Mouse (Mus musculus) left cerebral cortex, postnatal 4 days (tissue): ENCODE results near the gene 1110002E22Rik. TPM values are rescaled to one million over a fixed set of nuclear protein-coding genes. Genes with fewer than 3 reads are reported as not detected.

ENCODE experiments used
- DNase-seq: peaks from one replicate; pipeline ENCODE4 v3.0.0-alpha.2; 2022
- intact Hi-C: fragments of 180-260 bp; cut with DNase I; formaldehyde crosslinking; loops from one replicate; pipeline ENCODE4 v1.15.1; 2025
- total RNA-seq, 2 experiments: library from RNA; stranded (reverse); gene quantifications; 2 replicates each; pipeline ENCODE4 v1.2.3; 2021

The 1110002E22Rik gene
- total RNA-seq = 1 to 10 TPM; 2.8 to 3.4 TPM

DNA sequence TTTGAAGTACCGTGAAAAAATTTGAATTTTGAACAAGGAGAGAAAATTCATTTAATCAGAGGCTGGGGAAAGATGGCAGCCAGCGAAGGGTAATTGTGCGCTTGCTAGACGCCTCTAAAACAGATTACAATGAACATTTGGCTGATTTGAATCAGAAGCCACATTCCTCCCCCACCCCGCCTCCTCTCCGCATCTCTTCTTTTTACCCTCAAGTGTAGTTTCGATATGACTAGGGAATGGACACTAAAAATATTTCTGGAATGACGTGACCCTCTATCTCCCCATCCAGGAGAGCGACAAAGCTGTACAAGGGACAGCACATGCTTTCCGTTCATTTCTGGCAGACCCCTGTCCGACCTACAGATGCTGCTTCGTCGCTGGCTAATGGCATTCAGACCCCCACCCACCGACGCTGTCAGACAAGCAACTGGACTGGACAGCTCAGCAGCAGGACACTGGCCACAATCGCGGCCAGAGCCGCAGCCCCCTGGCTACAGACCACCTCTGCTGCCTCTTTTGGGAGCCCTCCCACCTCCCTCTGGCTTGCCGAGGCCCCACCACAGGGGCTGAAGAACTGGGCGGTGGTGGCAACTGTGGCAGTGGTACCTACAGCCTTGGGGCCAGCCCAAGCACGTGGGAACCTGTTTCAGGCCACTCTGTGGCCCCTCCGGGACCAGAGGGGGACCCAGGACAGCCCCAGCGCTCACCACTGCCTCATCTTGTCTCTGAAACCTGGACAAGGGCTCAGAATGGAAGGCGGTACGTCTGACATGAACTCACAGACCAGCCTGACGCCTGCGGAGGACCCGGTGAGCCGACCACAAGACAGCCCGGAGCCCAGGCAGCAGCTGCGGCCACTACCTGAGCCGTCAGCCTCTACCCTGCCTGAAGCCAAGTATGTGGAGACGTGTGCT, at the start of gene 1110002E22Rik:
Gene 1110002E22Rik, plus strand, starts transcription at position 321 of the 914 bp plus-strand sequence.
- no peak for DNase-seq
- intact Hi-C loops = no loop called here

DNA sequence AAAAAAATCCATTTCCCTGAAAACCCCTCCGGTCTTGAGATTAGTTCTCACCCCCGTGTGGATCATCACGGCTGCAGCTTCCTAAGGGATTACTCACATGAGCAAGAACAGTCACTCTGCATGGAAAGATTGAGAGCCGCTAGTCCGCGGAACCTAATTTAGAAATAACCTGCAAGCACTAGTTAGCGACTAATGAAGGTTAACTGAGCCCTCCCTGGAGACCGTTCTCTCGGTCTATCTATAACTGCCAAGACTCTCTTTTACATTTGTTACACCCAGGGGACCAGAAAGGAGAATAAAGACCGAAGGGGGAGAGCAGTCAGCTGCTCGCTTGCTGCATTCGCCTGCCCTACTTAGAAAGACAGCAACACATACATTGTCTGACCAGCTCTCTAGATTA, 48.0 kb upstream of the 1110002E22Rik start:
- intact Hi-C loops = no loop called here
- DNase-seq = no peak

DNA sequence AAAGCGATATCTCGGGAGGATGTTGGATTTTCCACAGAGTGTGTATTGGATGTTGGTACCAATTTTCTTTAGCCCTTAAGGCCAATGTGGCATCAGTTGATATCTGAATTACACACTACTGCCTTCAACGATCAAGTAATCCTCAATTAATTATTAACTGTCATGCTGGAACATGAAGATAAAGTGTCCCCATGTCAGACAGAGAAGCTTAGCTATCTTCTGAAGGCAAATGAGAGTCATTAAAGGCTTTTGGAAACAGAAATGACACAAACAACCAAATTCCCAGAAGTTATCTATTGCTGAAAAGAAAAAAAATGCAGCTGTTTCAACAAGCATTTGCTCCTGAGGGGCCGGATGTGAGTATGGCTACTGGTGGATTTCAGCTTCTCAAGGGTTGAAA, 42.8 kb upstream of the 1110002E22Rik start:
- no peak for DNase-seq
- intact Hi-C loops = no loop called here

DNA sequence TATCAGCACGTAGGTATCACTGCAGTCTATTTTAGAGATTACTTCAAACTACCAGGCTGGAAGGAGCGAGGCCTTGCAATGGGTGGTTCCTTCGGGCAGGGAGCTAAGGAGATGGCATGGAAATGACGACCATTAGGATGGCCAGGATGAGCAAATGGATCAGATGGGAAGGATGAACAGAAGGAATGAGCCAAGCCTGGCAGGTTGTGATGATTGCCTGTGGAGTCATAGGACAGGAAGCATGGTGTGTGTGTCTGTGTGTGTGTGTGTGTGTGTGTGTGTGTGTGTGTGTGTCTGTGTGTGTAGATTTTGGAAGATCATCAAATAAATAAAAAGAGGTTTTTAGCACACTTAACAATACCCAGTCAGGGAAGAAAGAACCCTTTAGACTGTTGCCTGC, 42.2 kb upstream of the 1110002E22Rik start:
- no peak for DNase-seq
- intact Hi-C loops = no loop called here

DNA sequence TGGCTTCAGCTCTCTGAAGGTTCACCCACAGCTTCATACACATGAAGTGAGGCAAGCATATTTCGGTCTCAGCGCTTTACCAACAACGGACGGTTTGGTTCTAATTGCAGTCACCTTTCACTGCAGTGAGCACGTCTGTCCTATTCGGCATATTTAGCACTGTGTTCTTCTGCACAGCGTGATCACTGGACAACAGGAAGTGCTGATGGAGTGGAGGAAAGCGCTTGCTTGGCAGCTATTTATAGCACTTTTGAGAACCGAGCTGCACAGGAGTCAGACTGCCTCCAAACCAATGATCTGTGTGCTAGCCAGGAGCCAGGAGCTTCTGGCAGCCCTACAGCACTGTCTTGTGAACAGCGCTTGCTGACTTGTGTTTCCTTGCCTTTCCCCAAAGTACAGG, 38.6 kb upstream of the 1110002E22Rik start:
- intact Hi-C loops = no loop called here
- DNase-seq = peak; percentile 47

DNA sequence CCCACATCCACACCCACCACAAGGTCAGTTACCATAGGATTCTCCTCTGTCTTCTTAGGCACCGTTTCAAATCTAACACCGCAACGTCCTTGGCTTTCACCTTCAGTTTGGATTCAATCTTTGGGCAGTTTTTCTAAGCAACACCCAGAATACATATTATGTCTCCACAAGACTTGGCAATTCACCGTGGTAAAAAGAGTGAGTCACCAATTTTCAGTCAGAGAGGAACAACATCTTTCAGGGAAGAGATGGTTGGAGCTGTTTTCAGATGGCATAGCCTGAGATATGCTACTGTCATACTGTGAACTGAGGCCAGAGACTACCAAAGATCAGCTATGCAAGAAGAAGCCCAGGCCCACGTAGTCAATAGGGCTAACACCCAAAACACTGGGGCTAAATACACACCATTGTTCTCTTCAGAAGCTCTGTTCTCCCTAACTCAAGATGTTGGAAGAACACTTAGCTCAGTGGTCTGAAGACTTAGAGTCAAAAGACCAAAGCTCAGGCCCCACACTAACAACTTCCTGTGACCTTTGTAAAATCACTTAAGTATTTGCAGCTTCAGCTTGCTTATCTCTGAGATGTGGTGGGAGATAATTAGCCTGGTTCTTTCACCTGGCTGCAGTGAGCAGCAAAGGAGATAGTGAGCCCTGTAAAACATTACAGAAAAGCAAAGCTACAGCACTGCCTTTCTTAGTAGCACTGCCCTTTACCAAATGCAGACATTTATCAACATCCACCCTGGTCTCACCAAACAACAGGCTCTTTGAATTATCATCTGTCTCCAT, 37.1 kb upstream of the 1110002E22Rik start:
- DNase-seq = no peak
- intact Hi-C loops = no loop called here

DNA sequence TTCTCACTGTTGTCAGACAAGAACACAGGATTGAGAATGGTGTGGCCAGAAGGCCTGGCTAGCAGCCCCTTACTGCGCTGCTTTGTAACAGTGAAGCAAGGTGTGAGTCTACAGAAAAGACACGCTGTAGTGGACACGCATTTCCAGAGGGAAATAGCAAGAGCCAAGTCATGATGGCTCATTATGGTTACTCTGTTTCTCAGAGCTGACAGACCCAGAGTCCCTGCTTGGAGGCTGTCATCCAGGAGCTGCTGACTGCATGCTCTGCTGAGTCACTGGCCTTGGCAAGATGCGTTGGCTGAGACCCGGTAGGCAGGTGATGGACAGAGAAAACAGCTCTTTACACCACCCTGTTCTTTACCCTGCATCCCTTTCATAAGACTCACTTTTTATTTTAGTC, 35.5 kb upstream of the 1110002E22Rik start:
- intact Hi-C loops = no loop called here
- DNase-seq = peak; percentile 50

DNA sequence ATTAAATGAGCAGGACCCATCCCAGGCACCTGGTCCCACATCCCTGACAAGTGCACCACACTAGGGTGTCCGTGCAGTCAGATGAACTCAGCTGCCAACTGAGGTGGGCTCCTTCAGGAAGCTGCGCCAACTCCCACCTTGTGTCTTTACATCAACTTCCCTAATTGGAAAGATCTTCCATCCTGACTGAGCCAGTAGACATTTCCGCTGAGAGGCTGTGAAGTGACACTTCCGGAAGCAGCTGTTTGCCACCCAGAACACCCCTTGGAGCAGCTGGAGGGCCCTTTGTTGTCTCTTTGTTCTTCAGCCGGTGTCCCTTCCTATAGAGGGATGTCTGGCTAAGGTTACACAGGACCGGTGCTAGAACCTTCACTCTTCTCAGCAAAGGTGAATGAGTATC, 34.3 kb upstream of the 1110002E22Rik start:
- intact Hi-C loops = no loop called here
- DNase-seq = no peak

DNA sequence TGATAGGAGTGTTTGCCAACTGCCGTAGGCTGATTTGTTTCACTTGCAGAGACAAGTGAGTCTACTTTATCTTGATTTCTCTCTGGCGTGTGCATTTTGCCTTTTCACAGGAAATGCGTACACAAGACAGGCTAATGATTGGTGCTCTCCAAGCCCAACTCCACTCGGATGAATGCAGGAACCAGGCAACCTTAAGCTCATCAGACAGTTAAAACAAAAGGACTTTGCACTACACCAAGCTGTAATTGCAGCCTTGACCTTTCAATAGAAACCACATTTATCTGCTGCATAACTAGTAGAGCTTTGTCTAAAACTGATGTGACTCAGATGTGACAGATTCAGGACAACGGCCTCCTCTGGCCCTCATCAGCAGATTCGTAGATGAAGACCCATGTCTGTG, 30.9 kb upstream of the 1110002E22Rik start:
- intact Hi-C loops = no loop called here
- DNase-seq = no peak

DNA sequence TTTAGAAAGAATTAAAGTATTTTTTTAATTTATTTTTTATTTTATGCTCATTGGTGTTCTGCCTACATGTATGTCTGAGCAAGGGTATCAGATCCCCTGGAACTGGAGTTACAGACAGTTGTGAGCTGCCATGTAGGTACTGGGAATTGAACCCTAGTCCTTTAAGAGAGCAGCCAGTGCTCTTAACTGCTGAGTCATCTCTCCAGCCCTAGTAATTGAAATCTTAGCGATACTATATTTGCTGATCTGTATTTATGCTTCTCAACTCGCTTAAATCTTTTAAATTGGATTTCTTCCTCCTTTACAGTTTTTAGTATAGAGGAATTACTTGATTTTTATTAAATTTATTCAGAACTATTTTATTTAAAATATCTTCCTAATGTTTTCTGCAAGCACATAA, 23.9 kb upstream of the 1110002E22Rik start:
- no peak for DNase-seq
- intact Hi-C loops = no loop called here

DNA sequence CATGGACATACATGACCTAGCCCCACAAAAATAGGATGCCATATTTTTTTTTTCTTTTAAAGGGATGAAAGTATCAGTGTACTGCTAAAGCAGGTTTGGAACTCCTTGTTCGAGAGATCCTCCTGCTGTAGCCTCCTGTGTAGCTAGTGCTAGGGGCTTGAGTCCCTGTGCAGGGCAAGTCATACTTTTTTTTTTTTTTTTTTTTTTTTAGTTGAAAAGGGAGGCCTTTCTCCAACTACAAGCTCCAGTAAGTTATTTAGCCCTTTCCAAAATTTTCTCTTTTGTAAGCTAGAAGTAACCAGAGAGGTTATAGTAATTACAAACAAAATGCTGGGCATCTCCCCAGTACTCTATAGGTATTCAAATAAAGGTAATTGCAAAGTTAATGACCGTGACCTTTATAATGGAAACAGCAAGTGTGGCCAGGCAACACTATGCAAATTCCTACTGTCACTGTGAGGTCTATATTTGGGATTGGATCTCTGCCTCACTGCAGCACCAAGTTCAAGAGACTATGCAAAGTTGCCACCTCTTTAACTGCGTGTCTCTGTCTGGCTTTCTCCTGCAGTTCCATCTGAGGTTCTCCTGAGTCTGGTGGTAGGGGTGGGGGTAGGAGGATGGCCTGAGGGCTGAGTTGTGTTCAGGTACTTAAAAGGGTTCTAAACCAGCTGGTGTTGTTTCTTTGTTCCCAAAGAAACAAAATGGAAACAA, 23.1 kb upstream of the 1110002E22Rik start:
- no peak for DNase-seq
- intact Hi-C loops = no loop called here

DNA sequence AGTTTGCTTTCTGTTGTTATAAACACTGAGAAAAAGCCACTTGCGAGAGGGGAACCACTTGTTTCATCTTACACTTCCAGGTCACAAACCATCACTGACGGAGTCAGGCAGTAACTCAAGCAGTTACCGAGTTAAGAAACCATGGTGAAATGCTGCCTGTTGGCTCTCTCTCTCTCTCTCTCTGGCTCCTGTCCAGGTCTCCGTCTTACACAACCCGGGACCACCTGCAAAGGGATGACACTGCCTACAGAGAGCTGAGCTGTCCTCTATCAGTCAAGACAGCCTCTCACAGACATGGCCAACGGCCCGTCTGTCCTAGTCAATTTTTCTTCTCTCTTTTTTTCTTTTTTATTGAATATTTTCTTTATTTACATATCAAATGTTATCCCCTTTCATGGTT, 21.5 kb upstream of the 1110002E22Rik start:
- intact Hi-C loops = no loop called here
- peak; percentile 25 for DNase-seq

DNA sequence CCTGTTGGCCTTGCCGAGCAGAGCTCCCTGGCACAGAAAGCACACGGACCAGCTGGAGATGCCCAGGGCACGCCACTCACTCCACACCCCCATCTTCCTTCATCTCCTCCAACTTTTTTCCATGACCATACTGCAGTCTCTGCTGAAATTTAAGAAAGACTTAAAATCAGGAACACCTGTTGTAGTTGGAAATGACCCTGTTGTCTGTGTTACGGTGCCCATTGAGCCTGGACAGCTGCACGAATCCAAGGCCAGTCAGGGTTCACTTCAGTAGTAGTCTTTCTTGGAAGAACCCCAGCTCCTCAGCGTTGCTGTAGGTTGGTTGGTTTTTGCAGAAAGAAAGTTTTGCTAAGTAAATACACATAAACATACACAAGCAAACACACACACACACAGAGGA, 15.3 kb upstream of the 1110002E22Rik start:
- no peak for DNase-seq
- intact Hi-C loops = no loop called here

DNA sequence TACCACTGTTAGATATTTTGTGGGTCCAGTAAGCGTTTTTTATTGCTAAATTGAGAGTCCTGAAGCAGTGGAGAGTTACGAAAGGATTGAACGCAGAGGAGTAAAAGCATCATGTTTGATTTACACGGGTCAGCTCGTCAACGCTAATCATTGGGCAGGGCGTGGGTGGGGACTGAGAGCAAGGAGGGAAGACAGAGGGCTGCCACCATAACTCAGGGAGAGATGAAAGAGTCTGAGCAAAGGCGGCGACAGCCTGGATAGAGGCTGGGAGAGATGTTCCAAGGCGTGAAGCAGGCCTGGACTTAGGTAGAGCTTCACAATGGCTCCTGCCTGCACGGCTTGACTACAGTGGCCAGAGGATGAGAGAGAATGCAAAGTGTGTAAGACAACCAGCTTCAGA, 14.1 kb upstream of the 1110002E22Rik start:
- intact Hi-C loops = no loop called here

DNA sequence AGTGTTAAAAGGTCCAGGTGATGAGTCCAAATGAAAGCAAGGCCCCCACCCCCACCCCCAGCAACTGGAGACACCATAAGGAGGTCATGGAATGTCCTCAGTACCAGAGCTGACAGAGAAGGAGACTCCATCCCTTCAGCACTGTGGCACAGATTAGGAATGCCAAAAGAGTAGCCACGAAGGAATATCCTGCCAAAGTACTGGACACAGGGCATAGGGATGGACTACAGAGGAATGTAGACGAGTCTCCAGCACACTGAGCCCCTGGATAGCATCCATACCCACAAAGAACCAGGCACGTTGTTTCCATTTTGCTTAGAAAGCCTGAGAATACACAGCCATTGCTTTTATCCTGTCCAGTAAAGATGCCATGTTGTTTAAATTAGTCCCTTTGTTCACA, 13.4 kb upstream of the 1110002E22Rik start:
- no peak for DNase-seq
- intact Hi-C loops = no loop called here

More for the DNA sequence above, 14.1 kb upstream of the 1110002E22Rik start:
- no peak for DNase-seq

DNA sequence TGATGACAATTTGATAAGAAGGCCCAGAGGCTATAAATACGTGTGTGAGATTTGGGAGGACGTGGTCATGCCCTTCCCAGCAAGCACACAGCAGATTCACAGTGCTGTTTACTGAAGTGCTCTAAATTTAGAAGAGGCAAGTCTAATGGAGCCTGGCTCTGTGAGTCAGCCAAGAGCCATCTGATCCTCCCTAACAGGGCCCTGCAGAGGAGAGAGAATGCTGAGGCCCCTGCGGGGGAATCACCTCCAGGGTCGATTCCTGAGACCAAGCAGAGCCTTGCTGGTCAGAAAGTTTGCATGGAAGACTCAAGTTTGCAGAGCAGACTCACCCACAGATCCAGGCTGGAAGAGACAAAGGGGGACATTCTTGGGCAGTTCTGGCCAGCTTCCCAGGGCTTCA, 10.9 kb upstream of the 1110002E22Rik start:
- intact Hi-C loops = no loop called here
- no peak for DNase-seq

DNA sequence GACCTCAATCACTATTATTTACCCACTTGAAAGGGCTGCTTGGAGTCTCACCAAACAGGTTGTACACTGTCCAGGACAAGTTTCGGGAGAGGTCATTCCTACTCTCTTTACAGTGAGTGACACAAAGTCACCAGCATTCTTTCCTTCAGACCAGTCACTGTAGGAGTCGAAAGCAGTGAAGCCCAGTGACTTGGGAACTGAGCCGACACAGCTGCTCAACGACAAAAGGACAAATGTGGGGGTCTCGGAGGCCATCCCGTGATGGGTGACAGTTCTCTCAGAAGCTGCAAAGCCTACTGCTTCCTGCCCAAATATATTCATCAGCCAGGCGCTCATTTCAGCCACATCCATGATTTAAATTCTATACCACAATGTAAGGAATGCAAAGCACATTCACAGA, 7.9 kb upstream of the 1110002E22Rik start:
- intact Hi-C loops = no loop called here
- DNase-seq = no peak

DNA sequence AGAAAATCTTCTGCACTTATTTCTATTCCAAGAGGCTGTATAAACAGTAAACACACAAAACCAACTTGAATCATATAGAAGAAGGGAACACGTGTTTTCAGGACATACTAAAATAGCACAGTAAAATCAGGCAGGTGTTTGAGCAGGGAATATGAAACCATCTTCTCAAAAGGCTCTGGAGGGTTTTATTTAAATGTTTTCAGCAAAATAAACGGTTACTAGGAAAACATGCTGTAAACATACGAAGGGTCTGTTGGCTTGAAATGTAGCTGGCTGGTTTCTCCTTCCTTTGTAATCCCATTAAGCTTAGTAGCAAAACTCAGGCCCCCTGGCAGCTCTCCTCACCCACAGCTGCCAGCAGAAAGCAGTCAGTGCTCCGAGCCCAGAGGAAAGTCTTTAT, 6.6 kb upstream of the 1110002E22Rik start:
- DNase-seq = no peak
- intact Hi-C loops = no loop called here

DNA sequence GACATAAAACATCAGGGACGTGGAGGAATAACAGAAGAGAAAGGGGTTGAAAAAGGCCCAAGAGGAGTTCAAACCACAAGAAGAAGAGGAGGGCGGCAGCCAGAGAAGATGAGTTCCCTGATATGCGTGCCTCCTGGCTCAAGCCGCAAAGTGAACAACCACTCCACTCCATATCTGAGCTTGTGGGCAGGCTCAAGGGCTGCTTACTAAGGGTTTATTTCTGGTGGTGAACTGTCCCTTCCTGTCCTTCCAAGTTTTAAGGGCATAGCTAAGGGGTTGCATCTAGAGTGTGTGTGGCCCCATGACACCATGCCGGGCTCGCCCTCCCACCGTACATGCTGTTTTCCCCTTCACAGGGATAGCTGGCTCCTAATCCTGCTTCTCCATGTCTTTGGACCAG, 4.4 kb upstream of the 1110002E22Rik start:
- DNase-seq = no peak
- intact Hi-C loops = no loop called here

DNA sequence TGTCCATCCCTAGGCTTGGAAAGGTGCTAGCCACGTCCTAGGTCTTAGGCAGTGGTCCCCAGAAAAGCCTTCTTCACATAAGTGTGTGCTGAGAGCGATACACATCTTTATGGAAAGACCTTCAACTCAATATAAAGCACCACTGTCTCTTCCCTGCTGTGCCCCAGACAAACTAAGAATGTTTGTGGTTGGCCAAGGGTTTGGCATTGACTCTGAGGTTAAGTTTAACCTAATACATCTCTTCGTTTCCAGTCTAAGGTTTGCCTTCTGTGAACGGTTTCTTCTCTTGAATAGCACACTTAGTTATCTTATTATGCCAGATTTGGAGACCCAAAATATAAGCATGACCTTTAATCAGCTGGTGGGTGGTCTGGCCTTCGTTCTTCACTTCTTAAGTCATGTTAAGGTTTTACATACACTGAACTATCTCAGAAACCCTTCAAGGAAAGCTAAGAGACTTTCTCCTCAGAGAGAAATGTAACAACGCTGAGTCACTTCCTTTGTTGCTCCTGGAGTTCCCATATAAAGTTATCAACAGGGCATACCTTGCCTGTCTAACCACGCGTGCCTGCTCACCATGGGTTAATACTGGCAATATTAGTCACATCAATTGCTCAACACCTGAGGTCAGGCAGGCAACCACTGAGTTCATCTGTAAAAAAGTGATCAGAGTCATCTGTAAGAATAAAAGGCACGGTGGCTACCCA, 3.5 kb upstream of the 1110002E22Rik start:
- no peak for DNase-seq
- intact Hi-C loops = no loop called here

DNA sequence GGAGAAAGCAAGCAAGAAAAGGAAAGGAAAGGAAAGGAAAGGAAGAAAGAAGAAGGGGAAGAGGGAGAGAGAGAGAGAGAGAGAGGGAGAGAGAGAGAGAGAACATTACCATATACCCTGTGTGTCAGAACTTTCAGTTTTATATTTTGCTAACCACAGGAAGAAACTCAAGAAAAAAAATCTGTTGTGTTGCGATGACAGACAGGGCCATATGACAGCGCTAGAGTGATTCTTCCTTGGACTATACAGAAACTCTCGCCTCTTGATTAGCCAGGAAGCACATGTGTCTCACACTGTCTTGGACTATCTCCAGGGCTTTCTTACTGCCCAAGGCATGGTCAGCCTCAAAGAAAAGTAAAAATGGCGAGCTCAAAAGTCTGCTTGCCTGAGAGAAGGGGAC, 2.2 kb upstream of the 1110002E22Rik start:
- intact Hi-C loops = no loop called here
- DNase-seq = no peak
